Comparison of ENCODE assay signal across 8 mouse cellular contexts in genomic region chr5:43515401-43515976, GRCm38 (mm10). TPM values are rescaled to one million over a fixed set of nuclear protein-coding genes. Genes with fewer than 3 reads are reported as not detected.
DNase-seq lines count a peak whose midpoint lies in the region; ATAC-seq and TF ChIP-seq lines count a peak whose summit lies in the region.
"Had no signal": no experiment of that assay in that cellular context is flagged by ENCODE, and none has a peak within 500 bp of the region (broad histone marks: within the 10 kb centered on the region; RNA-seq: fewer than 3 reads in every experiment).

TSS of gene C1qtnf7 (plus strand) at chr5:43515538.

- peak within 1 kb of the TSS; percentile 35 for H3K4me3 ChIP-seq in lung, embryonic 14.5 days (ENCODE audit: low read depth, low read length)
- H3K4me3 ChIP-seq in heart, embryonic 13.5 days = peak within 1 kb of the TSS; percentile 46
- H3K4me3 ChIP-seq in limb, embryonic 12.5 days (replicated peaks) = peak within 1 kb of the TSS; percentile 12
- H3K4me3 ChIP-seq in stomach, embryonic 14.5 days (ENCODE audit: low read depth, low read length) = peak within 1 kb of the TSS; percentile 23
- H3K4me3 ChIP-seq in cerebellum, adult 2 months (replicated peaks; ENCODE audit: insufficient read depth, low read depth, low read length) = no peak within 1 kb of the TSS

- no peak for TF ChIP-seq CTCF in lung, embryonic 14.5 days (IDR thresholded peaks at IDR 0.05; ENCODE audit: low read depth)
- no peak for TF ChIP-seq CTCF in cerebellum, adult 2 months (IDR thresholded peaks at IDR 0.05; ENCODE audit: borderline replicate concordance, insufficient read depth, low read depth, low read length)

- WGBS in lung, embryonic 14.5 days = 7% methylated on average over 15 of the region's 15 CpGs
- whole genome bisulfite sequencing in heart, embryonic 13.5 days = 36% methylated on average over 15 of the region's 15 CpGs
- WGBS in limb, embryonic 12.5 days = 21% methylated on average over 15 of the region's 15 CpGs
- 20% methylated on average over 15 of the region's 15 CpGs for WGBS in stomach, embryonic 14.5 days
- 80% methylated on average over 15 of the region's 15 CpGs for WGBS in cerebellum, adult 2 months

- peak; percentile 65 for ATAC-seq in lung, embryonic 14.5 days (ENCODE audit: insufficient read depth)
- no peak for ATAC-seq in heart, embryonic 13.5 days (ENCODE audit: extremely low read depth, insufficient number of reproducible peaks, low FRiP score, low TSS enrichment)
- ATAC-seq in limb, embryonic 12.5 days (ENCODE audit: insufficient number of reproducible peaks, insufficient read depth, low FRiP score, low TSS enrichment, low read depth) = no peak
- ATAC-seq in stomach, embryonic 14.5 days (ENCODE audit: insufficient number of reproducible peaks, insufficient read depth, low FRiP score, low read depth) = peak; percentile 44; the same call in 1 of the 2 replicates

- H3K27me3 ChIP-seq in lung, embryonic 14.5 days (ENCODE audit: insufficient read depth, low read length) = no peaks in the 10 kb centered on the region
- no peaks in the 10 kb centered on the region for H3K27me3 ChIP-seq in heart, embryonic 13.5 days (replicated peaks)
- no peaks in the 10 kb centered on the region for H3K27me3 ChIP-seq in limb, embryonic 12.5 days
- no peaks in the 10 kb centered on the region for H3K27me3 ChIP-seq in stomach, embryonic 14.5 days (ENCODE audit: control insufficient read depth, insufficient read depth, low read length)
- no peaks in the 10 kb centered on the region for H3K27me3 ChIP-seq in cerebellum, adult 2 months (ENCODE audit: control insufficient read depth, insufficient read depth, low read length)

- no peak for TF ChIP-seq POLR2A in cerebellum, adult 2 months (IDR thresholded peaks at IDR 0.05; ENCODE audit: borderline replicate concordance, insufficient read depth, low read length)

- peak within 1 kb of the TSS; percentile 67 for H3K4me2 ChIP-seq in lung, embryonic 14.5 days
- H3K4me2 ChIP-seq in heart, embryonic 13.5 days = peak within 1 kb of the TSS; percentile 64
- peak within 1 kb of the TSS; percentile 42 for H3K4me2 ChIP-seq in limb, embryonic 12.5 days
- peak within 1 kb of the TSS; percentile 35 for H3K4me2 ChIP-seq in stomach, embryonic 14.5 days (replicated peaks; ENCODE audit: low read depth, low read length)

- H3K27ac ChIP-seq in lung, embryonic 14.5 days (ENCODE audit: low read depth) = peak within 1 kb of the TSS; percentile 94
- peak within 1 kb of the TSS; percentile 45 for H3K27ac ChIP-seq in heart, embryonic 13.5 days (replicated peaks)
- no peak within 1 kb of the TSS for H3K27ac ChIP-seq in limb, embryonic 12.5 days
- H3K27ac ChIP-seq in stomach, embryonic 14.5 days (ENCODE audit: low read length) = peak within 1 kb of the TSS; percentile 34
- no peak within 1 kb of the TSS for H3K27ac ChIP-seq in cerebellum, adult 2 months (ENCODE audit: insufficient read depth, low read length)

- peak within 1 kb of the TSS; percentile 68 for H3K9ac ChIP-seq in lung, embryonic 14.5 days
- H3K9ac ChIP-seq in heart, embryonic 13.5 days = peak within 1 kb of the TSS; percentile 65
- no peak within 1 kb of the TSS for H3K9ac ChIP-seq in limb, embryonic 12.5 days (replicated peaks)
- H3K9ac ChIP-seq in stomach, embryonic 14.5 days (replicated peaks; ENCODE audit: low read depth, low read length) = no peak within 1 kb of the TSS

- peaks cover 19% of the 10 kb centered on the region; the same call in 1 of the 2 replicates for H3K4me1 ChIP-seq in lung, embryonic 14.5 days (ENCODE audit: insufficient read depth)
- H3K4me1 ChIP-seq in heart, embryonic 13.5 days = peaks cover 19% of the 10 kb centered on the region; the same call in 1 of the 2 replicates
- H3K4me1 ChIP-seq in limb, embryonic 12.5 days (replicated peaks) = peaks cover 38% of the 10 kb centered on the region
- no peaks in the 10 kb centered on the region; the same call in 1 of the 2 replicates for H3K4me1 ChIP-seq in stomach, embryonic 14.5 days (ENCODE audit: control insufficient read depth, insufficient read depth, low read length)
- H3K4me1 ChIP-seq in cerebellum, adult 2 months (ENCODE audit: control insufficient read depth, insufficient read depth, low read length) = no peaks in the 10 kb centered on the region

- no peaks in the 10 kb centered on the region for H3K9me3 ChIP-seq in lung, embryonic 14.5 days (ENCODE audit: low read depth, low read length)
- H3K9me3 ChIP-seq in heart, embryonic 13.5 days = no peaks in the 10 kb centered on the region
- no peaks in the 10 kb centered on the region for H3K9me3 ChIP-seq in limb, embryonic 12.5 days
- H3K9me3 ChIP-seq in stomach, embryonic 14.5 days (ENCODE audit: control insufficient read depth, low read depth, low read length) = no peaks in the 10 kb centered on the region

- no peaks in the 10 kb centered on the region for H3K36me3 ChIP-seq in lung, embryonic 14.5 days (ENCODE audit: insufficient read depth)
- no peaks in the 10 kb centered on the region for H3K36me3 ChIP-seq in heart, embryonic 13.5 days
- no peaks in the 10 kb centered on the region for H3K36me3 ChIP-seq in limb, embryonic 12.5 days
- H3K36me3 ChIP-seq in stomach, embryonic 14.5 days (ENCODE audit: control insufficient read depth, insufficient read depth, low read length) = no peaks in the 10 kb centered on the region

- DNase-seq in lung, embryonic 14.5 days = peak; percentile 73
- DNase-seq in lung, adult 18-20 months = no peak
- no peak for DNase-seq in layer of hippocampus, adult 9-11 months
- no peak for DNase-seq in cerebellum, adult 2 months
- DNase-seq: thymus, postnatal 36 days had no signal

RNA-seq across cellular contexts. Expression of gene C1qtnf7, which starts in this region (rescaled TPM):
- 53.8 and 54.2 TPM in 2 replicates for polyA plus RNA-seq in lung, embryonic 14.5 days (2014; fragmentation: Nextera tagmentation; extraction: Ambion mirVana)
- polyA plus RNA-seq in heart, embryonic 13.5 days (2015; fragmentation: Nextera tagmentation; extraction: Ambion mirVana) = 7.6 and 8.0 TPM in 2 replicates
- 9.3 and 10.6 TPM in 2 replicates for polyA plus RNA-seq in limb, embryonic 12.5 days (2016; fragmentation: Nextera tagmentation; extraction: Ambion mirVana)
- polyA plus RNA-seq in stomach, embryonic 14.5 days (2014; fragmentation: Nextera tagmentation; extraction: Ambion mirVana) = 17.3 and 20.0 TPM in 2 replicates
- polyA plus RNA-seq in cerebellum, adult 2 months (2012; rRNA removed) = 0.39 and 0.62 TPM in 2 replicates

Comparison
In these comparisons a context has a peak if more than half of its experiments do, and no peak if none do; other contexts are left out.
1. ATAC-seq: peak in lung, embryonic 14.5 days (single experiment) and stomach, embryonic 14.5 days (single experiment); none in heart, embryonic 13.5 days (single experiment) and limb, embryonic 12.5 days (single experiment).
2. H3K27ac ChIP-seq: peak in lung, embryonic 14.5 days (single experiment), heart, embryonic 13.5 days (single experiment) and stomach, embryonic 14.5 days (single experiment); none in limb, embryonic 12.5 days (single experiment) and cerebellum, adult 2 months (single experiment).
3. H3K9ac ChIP-seq: peak in lung, embryonic 14.5 days (single experiment) and heart, embryonic 13.5 days (single experiment); none in limb, embryonic 12.5 days (single experiment) and stomach, embryonic 14.5 days (single experiment).
4. Peak in every context shown above with its lines, with median percentiles within 50 percentile points of each other: H3K4me2 ChIP-seq.